Mouse (Mus musculus): ENCODE data around the gene Pfdn6. TPM values are rescaled to one million over a fixed set of nuclear protein-coding genes. Genes with fewer than 3 reads are reported as not detected.
A peak's percentile ranks its signal among the peaks of the same experiment; 100 is the strongest.

Pfdn6 gene
- total RNA-seq, 2 experiments from 2014 or later: 83.1 to 106 TPM

- no peak for DNase-seq (ENCODE audit: low spot score in 2 of 2)
Observed at GRCm38 (mm10) chr17:33932970-33933369, 7.2 kb downstream of the Pfdn6 start.

GRCm38 (mm10) chr17:33932448-33932847 lies 7.7 kb downstream of the Pfdn6 start:
- DNase-seq (ENCODE audit: low spot score in 2 of 2): no peak

- no peak for DNase-seq (ENCODE audit: low spot score in 2 of 2)
Observed at GRCm38 (mm10) chr17:33931947-33932346, 8.2 kb downstream of the Pfdn6 start.

- DNase-seq (ENCODE audit: low spot score in 2 of 2): no peak
Observed at GRCm38 (mm10) chr17:33931159-33931866, 8.8 kb downstream of the Pfdn6 start.

- DNase-seq (ENCODE audit: low spot score in 2 of 2): peak; percentile 54 to 65
Observed at GRCm38 (mm10) chr17:33930280-33931158, 9.6 kb downstream of the Pfdn6 start.

GRCm38 (mm10) chr17:33929371-33930279 lies 10.5 kb downstream of the Pfdn6 start, which contains the start of gene Rgl2:
Gene Rgl2 (plus strand): TSS chr17:33929543.
- DNase-seq (ENCODE audit: low spot score in 2 of 2): peak; percentile 94 to 97

GRCm38 (mm10) chr17:33928251-33928947 lies 11.7 kb downstream of the Pfdn6 start:
- DNase-seq (ENCODE audit: low spot score in 2 of 2): no peak

GRCm38 (mm10) chr17:33926207-33926932 lies 13.8 kb downstream of the Pfdn6 start:
- DNase-seq (ENCODE audit: low spot score in 2 of 2): no peak

- no peak for DNase-seq (ENCODE audit: low spot score in 2 of 2)
Observed at GRCm38 (mm10) chr17:33925406-33926116, 14.6 kb downstream of the Pfdn6 start.

GRCm38 (mm10) chr17:33924577-33925283 lies 15.4 kb downstream of the Pfdn6 start:
- DNase-seq (ENCODE audit: low spot score in 2 of 2): peak in 1 of 2 experiments; percentile 52

GRCm38 (mm10) chr17:33921361-33921760 lies 18.8 kb downstream of the Pfdn6 start:
- no peak for DNase-seq (ENCODE audit: low spot score in 2 of 2)

GRCm38 (mm10) chr17:33920282-33921097 lies 19.7 kb downstream of the Pfdn6 start:
- DNase-seq (ENCODE audit: low spot score in 2 of 2): peak; percentile 84 to 86

- peak in 1 of 2 experiments; percentile 57 for DNase-seq (ENCODE audit: low spot score in 2 of 2)
Observed at GRCm38 (mm10) chr17:33919351-33920281, 20.5 kb downstream of the Pfdn6 start.

- DNase-seq (ENCODE audit: low spot score in 2 of 2): no peak
Observed at GRCm38 (mm10) chr17:33918293-33919203, 21.6 kb downstream of the Pfdn6 start.

GRCm38 (mm10) chr17:33917656-33918292 lies 22.4 kb downstream of the Pfdn6 start:
- peak in 1 of 2 experiments; percentile 20 for DNase-seq (ENCODE audit: low spot score in 2 of 2)
